Mouse (Mus musculus): Measurements from ENCODE around the gene Uggt1.
A peak's percentile ranks its signal among the peaks of the same experiment; 100 is the strongest.

Gene Uggt1

DNA sequence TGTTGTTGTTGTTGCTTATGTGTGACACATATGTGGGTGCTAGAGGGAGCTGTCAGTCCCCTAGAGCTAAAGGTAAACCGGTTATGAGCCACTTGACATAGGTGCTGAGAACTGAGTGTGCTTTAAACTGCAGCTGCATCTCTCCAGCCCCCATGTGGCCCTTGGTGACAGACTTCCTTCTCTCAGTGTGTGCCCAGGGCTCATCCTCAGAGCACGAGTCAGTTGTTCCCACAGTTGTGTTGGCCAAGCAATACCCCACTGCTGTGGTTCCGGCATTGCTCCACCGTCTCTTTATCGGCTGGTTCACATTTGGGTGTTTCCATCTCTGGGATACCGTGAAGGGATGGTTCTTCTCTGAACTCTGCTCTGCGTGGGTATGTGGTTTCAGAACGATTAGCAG, 12.8 kb upstream of the Uggt1 start:
- DNase-seq (ENCODE audit: low spot score), result no peak

- DNase-seq (ENCODE audit: low spot score), result peak; percentile 31
Measured at GRCm38 (mm10) chr1:36255871-36256640, 11.5 kb upstream of the Uggt1 start.

GRCm38 (mm10) chr1:36254635-36255360, 10.3 kb upstream of the Uggt1 start:
- peak; percentile 78 for DNase-seq (ENCODE audit: low spot score)

GRCm38 (mm10) chr1:36252791-36253190, 8.3 kb upstream of the Uggt1 start:
- peak; percentile 82 for DNase-seq (ENCODE audit: low spot score)

DNA sequence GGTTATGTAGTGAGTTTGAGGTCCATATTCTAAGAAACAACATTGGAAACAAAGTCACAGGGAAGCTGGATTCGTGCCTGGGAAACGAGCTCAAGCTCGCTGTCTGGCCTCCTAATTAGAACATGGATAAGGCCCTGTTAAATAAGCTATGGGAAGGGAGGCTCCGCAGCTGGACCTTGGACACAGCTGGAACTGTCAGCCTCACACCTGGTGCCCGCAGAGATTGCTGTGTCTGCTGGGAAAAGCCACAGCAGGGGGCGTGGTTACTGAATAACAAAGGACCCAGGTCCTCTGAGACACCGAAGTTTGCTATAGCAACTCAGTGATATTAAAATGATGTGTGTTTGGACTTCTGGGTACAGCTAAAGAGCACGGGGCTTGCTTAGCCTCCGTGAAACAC, 6.9 kb upstream of the Uggt1 start:
- peak; percentile 27 for DNase-seq (ENCODE audit: low spot score)

DNA sequence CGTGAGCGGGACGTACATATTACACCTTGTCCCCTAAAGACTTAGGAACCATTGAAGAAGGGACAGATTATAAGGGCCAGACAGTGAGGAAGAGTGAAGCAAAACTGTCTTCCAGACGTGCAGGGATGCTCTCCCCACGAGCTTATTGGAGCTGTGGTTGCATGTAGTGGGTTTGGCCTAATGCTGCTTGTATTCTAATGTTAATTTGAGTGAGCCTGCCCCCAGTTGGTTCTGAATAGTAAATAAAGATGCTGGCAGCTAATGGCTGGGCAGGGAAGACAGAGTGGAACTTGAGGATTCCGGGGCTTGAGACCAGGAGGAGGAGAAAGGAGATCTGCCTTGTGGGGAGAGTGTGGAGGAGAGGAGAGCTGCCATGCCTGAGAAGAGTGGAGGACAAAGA, 2.2 kb upstream of the Uggt1 start:
- no peak for DNase-seq (ENCODE audit: low spot score)

DNA sequence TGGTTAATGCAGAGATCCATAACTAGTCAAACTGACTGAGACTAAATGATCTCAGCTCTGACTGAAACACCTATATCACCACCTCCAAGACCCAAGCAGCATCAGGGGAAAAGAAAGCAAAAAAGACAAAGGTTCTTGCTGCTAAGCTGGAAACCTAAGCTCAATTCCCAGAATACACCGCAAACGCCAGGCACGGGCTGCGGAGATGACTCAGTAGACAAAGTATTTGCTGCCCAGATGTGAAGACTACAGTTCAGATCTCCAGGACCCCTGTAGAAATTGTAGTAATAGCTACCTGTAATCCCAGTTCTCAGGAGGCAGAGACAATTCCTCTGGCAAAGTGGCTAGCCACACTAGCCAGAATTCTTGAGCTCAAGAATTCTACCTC, 302 bp upstream of the Uggt1 start:
- DNase-seq (ENCODE audit: low spot score), result no peak

DNA sequence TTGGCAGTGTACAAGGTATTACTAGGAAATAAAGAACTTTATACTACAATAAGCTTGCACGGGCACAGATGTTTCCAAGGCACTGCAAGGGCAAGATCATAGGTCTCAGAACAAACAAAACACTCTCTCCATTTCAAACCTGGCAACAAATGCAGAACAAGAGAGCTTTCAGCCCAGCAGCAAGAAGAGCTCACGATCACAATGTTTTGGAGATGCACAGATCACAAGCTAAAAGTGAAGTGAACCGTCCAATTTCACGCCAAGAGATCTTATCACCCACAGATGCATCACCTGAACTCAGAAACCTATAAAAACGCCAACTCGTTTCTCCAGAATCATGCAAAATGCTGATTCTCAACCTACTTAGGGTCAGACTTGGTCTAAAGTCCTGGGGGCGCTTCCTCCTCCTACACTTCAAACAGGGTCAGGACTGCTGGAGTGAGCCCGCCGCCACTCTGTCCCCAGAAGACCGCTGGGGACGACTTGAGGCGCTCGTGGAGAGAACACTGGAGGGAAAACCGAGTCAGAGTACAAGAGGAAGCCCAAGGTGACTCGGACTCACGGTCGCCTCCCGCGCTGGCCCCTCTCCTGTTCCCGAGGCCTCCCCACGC, 968 bp downstream of the Uggt1 start:
- DNase-seq (ENCODE audit: low spot score), result no peak

DNA sequence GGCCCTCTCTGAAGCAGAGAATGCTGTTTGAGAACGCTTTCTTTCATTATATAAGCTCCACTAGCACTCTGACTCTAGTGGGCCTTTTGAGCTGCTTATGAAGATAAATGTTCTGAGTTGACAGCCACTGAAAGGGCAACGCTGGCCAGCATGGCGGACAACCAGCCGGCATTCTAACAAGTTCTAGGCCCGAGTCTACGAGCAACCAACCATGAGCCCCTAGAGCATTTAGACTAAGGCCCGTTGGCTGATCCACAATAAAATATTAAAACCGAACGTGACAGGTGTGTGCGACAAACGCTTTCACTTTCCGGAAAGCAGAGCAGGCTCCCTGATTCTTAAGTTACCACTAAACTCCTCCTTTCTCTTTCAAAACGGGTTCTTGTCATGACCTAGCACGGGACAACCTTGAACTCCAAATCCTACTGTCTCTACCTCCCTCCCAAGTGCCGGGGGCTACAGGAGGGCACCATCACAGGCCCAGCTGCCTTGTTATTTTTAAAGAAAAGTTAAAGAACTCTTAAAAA, 2.6 kb downstream of the Uggt1 start:
- no peak for DNase-seq (ENCODE audit: low spot score)

GRCm38 (mm10) chr1:36240176-36240575, 4.3 kb downstream of the Uggt1 start:
- DNase-seq (ENCODE audit: low spot score), result no peak

DNA sequence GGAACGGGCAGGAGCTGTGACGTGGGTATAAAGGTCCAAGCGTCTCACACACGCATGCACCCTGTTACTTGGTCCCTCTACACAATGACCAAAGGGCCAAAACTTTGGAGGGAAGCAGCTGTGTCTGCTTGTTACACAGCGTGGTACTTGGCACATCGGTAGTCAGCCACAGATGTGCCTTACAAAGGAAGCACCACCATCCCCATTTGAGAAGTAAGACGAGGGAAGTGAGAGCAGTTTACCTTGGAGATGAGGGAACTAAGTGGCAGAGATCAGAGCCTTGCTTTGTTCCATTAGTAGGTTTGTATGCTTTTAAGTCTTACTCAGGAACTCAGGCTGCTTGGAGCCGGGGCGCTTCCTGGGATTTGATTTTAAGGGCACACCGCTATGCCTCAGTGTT, 5.1 kb downstream of the Uggt1 start:
- DNase-seq (ENCODE audit: low spot score), result no peak

- DNase-seq (ENCODE audit: low spot score), result no peak
Measured at GRCm38 (mm10) chr1:36235855-36236254, 8.7 kb downstream of the Uggt1 start.

GRCm38 (mm10) chr1:36235057-36235639, 9.4 kb downstream of the Uggt1 start:
- no peak for DNase-seq (ENCODE audit: low spot score)

DNA sequence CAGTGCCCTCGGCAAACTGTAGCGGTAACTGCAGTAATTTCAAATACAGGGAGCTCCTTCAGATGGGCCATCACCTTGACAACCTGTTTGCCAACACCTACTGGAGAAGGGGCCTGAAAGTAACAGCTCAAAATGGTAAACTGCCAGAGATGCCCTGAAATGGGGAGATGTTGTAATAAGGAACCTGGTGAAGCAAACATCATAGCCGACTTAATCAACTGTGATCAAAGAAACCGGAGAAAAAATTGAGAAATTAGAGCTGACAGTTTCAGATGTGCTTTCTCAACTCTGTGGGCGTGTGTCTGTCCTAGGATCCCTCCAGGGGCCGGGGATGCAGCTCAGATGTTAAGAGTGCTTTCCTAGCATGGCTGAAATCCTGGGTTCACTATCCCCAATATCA, 11.3 kb downstream of the Uggt1 start:
- DNase-seq (ENCODE audit: low spot score), result no peak

GRCm38 (mm10) chr1:36230919-36231705, 13.4 kb downstream of the Uggt1 start:
- no peak for DNase-seq (ENCODE audit: low spot score)

- DNase-seq (ENCODE audit: low spot score), result no peak
Measured at GRCm38 (mm10) chr1:36228461-36228860, 16.1 kb downstream of the Uggt1 start.

DNA sequence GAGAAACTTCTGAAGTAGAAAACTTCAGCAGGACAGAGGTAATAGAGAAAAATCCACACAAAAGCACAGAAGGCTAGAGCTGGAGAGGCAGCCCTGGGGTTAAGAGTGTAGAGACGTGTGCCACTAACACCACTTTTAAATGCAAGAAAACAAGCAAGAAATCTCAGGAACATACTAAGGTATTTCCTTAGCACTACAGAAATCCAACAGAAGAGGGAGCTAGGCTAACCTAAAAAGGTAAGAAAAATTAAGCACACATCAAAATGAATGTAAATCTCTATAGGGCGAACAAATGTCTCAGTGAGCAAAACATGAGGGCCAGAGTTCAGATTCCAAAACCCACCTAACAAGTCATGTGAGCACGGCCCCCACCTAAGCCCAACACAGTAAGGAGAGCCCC, 19.9 kb downstream of the Uggt1 start:
- no peak for DNase-seq (ENCODE audit: low spot score)

- DNase-seq (ENCODE audit: low spot score), result no peak
Measured at GRCm38 (mm10) chr1:36214324-36214723, 30.2 kb downstream of the Uggt1 start.

- DNase-seq (ENCODE audit: low spot score), result no peak
Measured at GRCm38 (mm10) chr1:36201739-36202138, 42.8 kb downstream of the Uggt1 start.

- DNase-seq (ENCODE audit: low spot score), result no peak
Measured at GRCm38 (mm10) chr1:36194482-36194881, 50.0 kb downstream of the Uggt1 start.

DNA sequence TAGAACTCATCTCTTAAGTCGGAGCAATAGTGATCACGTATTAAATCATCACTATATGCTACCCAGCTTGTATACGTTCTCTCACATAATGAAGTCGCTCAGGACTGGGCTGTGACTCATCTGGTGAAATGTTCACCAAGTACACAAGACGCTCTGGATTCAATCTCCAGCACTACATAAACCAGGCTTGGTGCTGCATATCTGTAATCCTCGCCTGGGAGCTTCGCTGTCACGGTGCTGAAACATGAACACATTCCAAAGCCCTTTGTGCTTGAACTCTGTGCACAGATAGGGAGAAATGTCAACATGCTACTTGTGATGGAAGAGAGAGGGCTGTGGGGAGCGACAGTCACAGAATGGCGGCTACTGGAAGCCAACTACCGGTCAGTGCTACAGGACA, 52.6 kb downstream of the Uggt1 start:
- DNase-seq (ENCODE audit: low spot score), result no peak

DNA sequence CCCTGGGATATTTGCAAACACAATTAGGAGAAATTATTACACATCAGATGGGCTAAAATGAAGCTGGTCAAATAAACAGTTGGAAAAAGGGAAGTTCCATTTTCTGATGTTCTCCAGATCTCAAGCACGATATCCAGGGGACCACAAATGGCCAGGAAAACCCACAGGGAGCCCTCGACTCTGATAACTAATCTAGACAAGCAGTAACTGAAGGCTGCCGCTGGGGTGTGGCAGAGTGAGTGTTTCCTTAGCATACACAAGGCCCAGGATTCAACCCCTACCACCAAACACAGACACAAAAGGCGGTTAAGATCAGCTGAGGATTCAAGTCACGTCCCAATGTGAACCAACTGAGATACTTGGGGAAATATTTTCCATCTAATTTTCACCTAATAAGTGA, 64.5 kb downstream of the Uggt1 start:
- no peak for DNase-seq (ENCODE audit: low spot score)

All from embryo, embryonic 10 days (tissue).